Mouse (Mus musculus): ENCODE measurements around the gene Trappc11. TPM values are rescaled to one million over a fixed set of nuclear protein-coding genes. Genes with fewer than 3 reads are reported as not detected.

The Trappc11 gene
- polyA plus RNA-seq, 2 experiments = 10.4 to 13.1 TPM

DNA sequence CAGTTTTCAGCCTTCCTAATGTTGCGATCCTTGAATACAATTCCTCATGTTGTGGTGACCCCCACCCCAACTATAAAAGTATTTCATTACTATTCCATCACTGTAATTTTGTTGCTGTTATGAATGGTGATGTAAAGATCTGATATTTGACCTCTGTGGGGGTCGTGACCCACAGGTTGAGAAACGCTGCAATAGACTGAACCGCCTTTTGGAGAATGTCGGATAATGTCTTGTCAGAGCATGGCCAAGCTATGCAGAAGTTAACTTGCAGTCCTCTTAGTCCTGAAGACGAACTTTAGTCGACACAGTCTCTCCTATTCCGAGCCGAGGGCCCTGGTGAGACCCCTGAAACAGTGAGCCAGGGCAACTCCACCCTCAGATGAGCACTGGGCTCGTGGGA is 13.8 kb upstream of the Trappc11 start:
- Histone ChIP-seq H3K9ac (replicated peaks) (no peak overlapping the region), H3K9me3 (ENCODE audit: control insufficient read depth, low read length) (no peaks in the 10 kb centered on the region), H3K4me3 (ENCODE audit: insufficient read depth in 1 of 2, low read depth in 2 of 2, low read length in 2 of 2) (no peak overlapping the region), H3K4me2 (ENCODE audit: low read depth) (no peak overlapping the region), H3K36me3 (replicated peaks; ENCODE audit: control insufficient read depth, insufficient read depth, low read depth) (peaks cover 29% of the 10 kb centered on the region), H3K4me1 (replicated peaks; ENCODE audit: control insufficient read depth in 2 of 2, insufficient read depth in 2 of 2, low read length in 1 of 2) (no peaks in the 10 kb centered on the region; a peak in 1 of 4 replicates), H3K27ac (no peak overlapping the region), H3K27me3 (ENCODE audit: control insufficient read depth, insufficient read depth, low read length) (no peaks in the 10 kb centered on the region)
- WGBS (ENCODE audit: insufficient replicate concordance) = 86% methylated on average over 10 of the region's 10 CpGs
- no peak for TF ChIP-seq EP300 (IDR thresholded peaks at IDR 0.05; ENCODE audit: low read depth)
- ATAC-seq (ENCODE audit: insufficient read depth) (no peak), DNase-seq (ENCODE audit: low read depth in 3 of 3, low spot score in 3 of 3) (no peak)

DNA sequence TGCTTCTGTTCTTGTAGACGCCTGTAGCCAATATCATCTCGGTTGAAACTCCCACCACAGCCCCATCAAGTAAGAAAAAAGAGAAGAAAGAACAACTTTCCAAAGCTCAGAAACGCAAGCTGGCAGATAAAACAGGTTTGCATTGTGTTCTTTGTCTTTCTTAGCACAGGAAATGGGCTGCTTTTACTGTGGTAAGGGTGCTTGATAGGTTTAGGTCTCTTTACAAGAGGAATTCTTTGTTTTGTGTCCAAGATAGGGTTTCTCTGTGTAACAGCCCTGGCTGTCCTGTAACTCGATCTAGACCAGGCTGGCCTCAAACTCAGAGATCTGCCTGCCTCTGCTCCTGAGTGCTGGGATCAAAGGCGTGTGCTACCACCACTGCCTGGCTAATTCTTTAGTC is 10.8 kb upstream of the Trappc11 start:
- Histone ChIP-seq H3K4me2 (ENCODE audit: low read depth) (no peak overlapping the region), H3K9ac (replicated peaks) (no peak overlapping the region), H3K27ac (no peak overlapping the region), H3K4me3 (ENCODE audit: insufficient read depth in 1 of 2, low read depth in 2 of 2, low read length in 2 of 2) (no peak overlapping the region), H3K27me3 (ENCODE audit: control insufficient read depth, insufficient read depth, low read length) (no peaks in the 10 kb centered on the region), H3K36me3 (replicated peaks; ENCODE audit: control insufficient read depth, insufficient read depth, low read depth) (peaks cover 25% of the 10 kb centered on the region), H3K4me1 (replicated peaks; ENCODE audit: control insufficient read depth in 2 of 2, insufficient read depth in 2 of 2, low read length in 1 of 2) (no peaks in the 10 kb centered on the region; a peak in 1 of 4 replicates), H3K9me3 (ENCODE audit: control insufficient read depth, low read length) (no peaks in the 10 kb centered on the region)
- no peak for TF ChIP-seq CTCF (IDR thresholded peaks at IDR 0.05; ENCODE audit: low read depth)
- no peak for TF ChIP-seq EP300 (IDR thresholded peaks at IDR 0.05; ENCODE audit: low read depth)
- WGBS (ENCODE audit: insufficient replicate concordance) = 69% methylated on average over 5 of the region's 5 CpGs
- ATAC-seq (ENCODE audit: insufficient read depth) = no peak
- DNase-seq (ENCODE audit: low read depth in 3 of 3, low spot score in 3 of 3) = no peak

DNA sequence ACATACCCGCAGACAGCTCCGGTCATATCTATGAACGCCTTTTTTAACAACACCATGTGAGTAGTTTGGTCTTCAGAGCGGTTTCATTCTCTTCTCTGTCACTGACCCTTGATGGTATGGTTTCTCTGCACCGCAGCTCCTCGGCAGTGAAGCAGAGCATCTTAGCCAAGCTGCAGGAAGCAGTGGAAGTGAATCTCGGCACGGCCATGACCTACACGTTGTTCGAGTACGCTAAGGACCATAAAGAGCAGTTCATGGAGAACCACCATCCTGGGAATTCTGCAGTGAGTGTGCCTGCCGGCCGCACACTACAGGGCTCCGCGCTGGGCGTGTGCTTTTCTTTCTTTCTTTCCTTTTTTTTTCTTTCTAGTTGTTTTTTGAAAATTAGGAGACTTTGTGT is 9.5 kb upstream of the Trappc11 start:
- whole genome bisulfite sequencing (ENCODE audit: insufficient replicate concordance) = 85% methylated on average over 16 of the region's 16 CpGs
- Histone ChIP-seq H3K4me3 (ENCODE audit: insufficient read depth in 1 of 2, low read depth in 2 of 2, low read length in 2 of 2) (no peak overlapping the region), H3K4me2 (ENCODE audit: low read depth) (no peak overlapping the region), H3K27me3 (ENCODE audit: control insufficient read depth, insufficient read depth, low read length) (no peaks in the 10 kb centered on the region), H3K9me3 (ENCODE audit: control insufficient read depth, low read length) (no peaks in the 10 kb centered on the region), H3K4me1 (replicated peaks; ENCODE audit: control insufficient read depth in 2 of 2, insufficient read depth in 2 of 2, low read length in 1 of 2) (no peaks in the 10 kb centered on the region; a peak in 1 of 4 replicates), H3K36me3 (replicated peaks; ENCODE audit: control insufficient read depth, insufficient read depth, low read depth) (peaks cover 14% of the 10 kb centered on the region), H3K27ac (no peak overlapping the region), H3K9ac (replicated peaks) (no peak overlapping the region)
- no peak for ATAC-seq (ENCODE audit: insufficient read depth)
- DNase-seq (ENCODE audit: low read depth in 3 of 3, low spot score in 3 of 3) = no peak
- no peak for TF ChIP-seq CTCF (IDR thresholded peaks at IDR 0.05; ENCODE audit: low read depth)
- TF ChIP-seq EP300 (IDR thresholded peaks at IDR 0.05; ENCODE audit: low read depth) = no peak

DNA sequence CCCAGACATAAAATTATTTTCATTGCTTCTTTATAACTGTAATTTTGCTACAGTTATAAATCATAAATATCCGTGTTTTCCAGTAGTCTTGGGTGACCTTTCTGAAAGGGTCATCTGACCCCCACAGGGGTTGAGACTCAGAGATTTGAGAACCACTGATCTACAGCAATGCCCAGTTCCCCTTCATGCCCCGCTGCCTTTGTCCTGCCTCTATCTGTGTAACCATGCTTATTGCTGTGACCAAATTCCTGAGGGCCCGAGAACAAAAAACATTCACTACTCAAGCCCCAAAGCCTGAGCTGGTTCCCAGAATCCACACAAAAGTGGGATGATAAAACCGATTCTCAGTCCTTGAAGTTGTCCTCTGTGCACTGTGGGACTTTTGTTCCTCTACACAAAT is 5.1 kb upstream of the Trappc11 start:
- DNase-seq (ENCODE audit: low read depth in 3 of 3, low spot score in 3 of 3) (no peak), ATAC-seq (ENCODE audit: insufficient read depth) (no peak)
- no peaks in the 10 kb centered on the region; the same call in 1 of the 2 replicates for H3K36me3 ChIP-seq (replicated peaks; ENCODE audit: control insufficient read depth, insufficient read depth, low read depth)
- H3K4me2 ChIP-seq (ENCODE audit: low read depth) = no peak overlapping the region
- H3K9ac ChIP-seq (replicated peaks) = no peak overlapping the region
- no peaks in the 10 kb centered on the region for H3K27me3 ChIP-seq (ENCODE audit: control insufficient read depth, insufficient read depth, low read length)
- WGBS (ENCODE audit: insufficient replicate concordance) = 76% methylated on average over 4 of the region's 4 CpGs
- no peaks in the 10 kb centered on the region for H3K9me3 ChIP-seq (ENCODE audit: control insufficient read depth, low read length)
- no peak overlapping the region for H3K27ac ChIP-seq
- no peak for TF ChIP-seq EP300 (IDR thresholded peaks at IDR 0.05; ENCODE audit: low read depth)
- no peak for TF ChIP-seq CTCF (IDR thresholded peaks at IDR 0.05; ENCODE audit: low read depth)
- H3K4me3 ChIP-seq (ENCODE audit: insufficient read depth in 1 of 2, low read depth in 2 of 2, low read length in 2 of 2) = no peak overlapping the region
- H3K4me1 ChIP-seq (replicated peaks; ENCODE audit: control insufficient read depth in 2 of 2, insufficient read depth in 2 of 2, low read length in 1 of 2) = peaks cover 3 to 8% of the 10 kb centered on the region in 2 experiments

DNA sequence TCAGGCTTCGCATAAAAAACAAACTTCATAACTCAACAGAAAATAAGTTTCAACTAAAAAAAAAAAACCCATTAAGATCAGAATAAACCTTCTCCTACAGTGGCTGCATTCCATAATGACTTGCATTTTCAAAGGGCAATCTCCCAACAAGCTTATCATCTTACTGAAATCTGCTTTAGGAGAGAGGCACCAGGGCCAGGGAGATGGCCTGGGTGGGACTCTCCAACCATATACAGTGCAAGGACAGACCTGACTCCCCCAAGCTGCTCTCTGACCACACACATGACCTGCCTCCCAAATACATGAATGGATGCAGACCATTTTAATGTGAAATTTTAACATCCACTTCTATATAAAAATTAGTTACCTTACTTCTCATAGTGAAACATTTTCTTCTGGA is 5.2 kb downstream of the Trappc11 start:
- Histone ChIP-seq H3K9ac (replicated peaks) (no peak overlapping the region), H3K4me2 (ENCODE audit: low read depth) (no peak overlapping the region), H3K27ac (no peak overlapping the region), H3K27me3 (ENCODE audit: control insufficient read depth, insufficient read depth, low read length) (no peaks in the 10 kb centered on the region), H3K9me3 (ENCODE audit: control insufficient read depth, low read length) (no peaks in the 10 kb centered on the region), H3K4me1 (replicated peaks; ENCODE audit: control insufficient read depth in 2 of 2, insufficient read depth in 2 of 2, low read length in 1 of 2) (peaks cover 5 to 9% of the 10 kb centered on the region in 2 experiments; a peak in 3 of 4 replicates), H3K4me3 (ENCODE audit: insufficient read depth in 1 of 2, low read depth in 2 of 2, low read length in 2 of 2) (no peak overlapping the region), H3K36me3 (replicated peaks; ENCODE audit: control insufficient read depth, insufficient read depth, low read depth) (peaks cover 16% of the 10 kb centered on the region)
- no peak for ATAC-seq (ENCODE audit: insufficient read depth)
- TF ChIP-seq EP300 (IDR thresholded peaks at IDR 0.05; ENCODE audit: low read depth) = no peak
- TF ChIP-seq CTCF (IDR thresholded peaks at IDR 0.05; ENCODE audit: low read depth) = no peak
- WGBS (ENCODE audit: insufficient replicate concordance) = 74% methylated on average over 1 of the region's 1 CpGs
- no peak for DNase-seq (ENCODE audit: low read depth in 3 of 3, low spot score in 3 of 3)
